Mouse (Mus musculus): Measurements from ENCODE around the gene Pik3ap1.
"Not testable (repeated sequence)": the region's sequence is repeated elsewhere in the genome, so short reads cannot be mapped to it uniquely, and the experiment has no call there.

Gene Pik3ap1

GRCm38 (mm10) chr19:41328743-41329142, 56.2 kb downstream of the Pik3ap1 start:
- no peak for DNase-seq

GRCm38 (mm10) chr19:41323813-41324212, 61.1 kb downstream of the Pik3ap1 start:
- DNase-seq, result no peak

GRCm38 (mm10) chr19:41323125-41323524, 61.8 kb downstream of the Pik3ap1 start:
- DNase-seq, result no peak

- DNase-seq, result no peak
Measured at GRCm38 (mm10) chr19:41321149-41321548, 63.8 kb downstream of the Pik3ap1 start.

GRCm38 (mm10) chr19:41317315-41318095, 67.4 kb downstream of the Pik3ap1 start:
- DNase-seq, result peak; percentile 77

- no peak for DNase-seq
Measured at GRCm38 (mm10) chr19:41314696-41315095, 70.2 kb downstream of the Pik3ap1 start.

- DNase-seq, result peak; percentile 53
Measured at GRCm38 (mm10) chr19:41313663-41314062, 71.2 kb downstream of the Pik3ap1 start.

GRCm38 (mm10) chr19:41312587-41312986, 72.3 kb downstream of the Pik3ap1 start:
- DNase-seq, result not testable (repeated sequence)

GRCm38 (mm10) chr19:41312027-41312426, 72.9 kb downstream of the Pik3ap1 start:
- DNase-seq, result no peak

GRCm38 (mm10) chr19:41310971-41311703, 73.8 kb downstream of the Pik3ap1 start:
- no peak for DNase-seq

- no peak for DNase-seq
Measured at GRCm38 (mm10) chr19:41303933-41304332, 81.0 kb downstream of the Pik3ap1 start.

GRCm38 (mm10) chr19:41303433-41303832, 81.5 kb downstream of the Pik3ap1 start:
- no peak for DNase-seq

- DNase-seq, result no peak
Measured at GRCm38 (mm10) chr19:41301856-41302255, 83.0 kb downstream of the Pik3ap1 start.

GRCm38 (mm10) chr19:41299446-41299845, 85.5 kb downstream of the Pik3ap1 start:
- no peak for DNase-seq

- DNase-seq, result peak; percentile 43
Measured at GRCm38 (mm10) chr19:41290952-41291619, 93.8 kb downstream of the Pik3ap1 start.

- DNase-seq, result no peak
Measured at GRCm38 (mm10) chr19:41288568-41288967, 96.3 kb downstream of the Pik3ap1 start.

- no peak for DNase-seq
Measured at GRCm38 (mm10) chr19:41287224-41287623, 97.7 kb downstream of the Pik3ap1 start.

- DNase-seq, result no peak
Measured at GRCm38 (mm10) chr19:41284515-41284914, 100.4 kb downstream of the Pik3ap1 start.

GRCm38 (mm10) chr19:41282718-41283117, 102.2 kb downstream of the Pik3ap1 start:
- no peak for DNase-seq

- DNase-seq, result no peak
Measured at GRCm38 (mm10) chr19:41282216-41282615, 102.7 kb downstream of the Pik3ap1 start.

- no peak for DNase-seq
Measured at GRCm38 (mm10) chr19:41279724-41280244, 105.1 kb downstream of the Pik3ap1 start.

- DNase-seq, result no peak
Measured at GRCm38 (mm10) chr19:41278606-41279005, 106.3 kb downstream of the Pik3ap1 start.

GRCm38 (mm10) chr19:41275588-41275987, 109.3 kb downstream of the Pik3ap1 start:
- DNase-seq, result no peak

Measured in thymus, postnatal 4 days (tissue).